Mouse (Mus musculus) layer of hippocampus, adult 2 months (tissue): ENCODE data around the gene Nfix. TPM values are rescaled to one million over a fixed set of nuclear protein-coding genes. Genes with fewer than 3 reads are reported as not detected.

Experiments
- DNase-seq, 2 experiments: peaks; one replicate each; pipeline ENCODE4 v3.0.0; 2022; ENCODE audit warnings: low spot score in 2 of 2
- H3K27ac ChIP-seq: fragments of 200-600 bp; 2 replicates; pipeline ENCODE4 v1.8.1; 2022
- H3K4me3 ChIP-seq: fragments of 200-600 bp; 2 replicates; pipeline ENCODE4 v1.8.1; 2022; ENCODE audit warnings: mild to moderate bottlenecking
- CTCF ChIP-seq: fragments of 200-600 bp; conservative IDR thresholded peaks from 2 replicates; pipeline ENCODE4 v1.8.1; 2022; ENCODE audit warnings: antibody characterized with exemption, mild to moderate bottlenecking, moderate library complexity
- total RNA-seq, 2 experiments: library from RNA; stranded (reverse); gene quantifications; 2 replicates each; pipeline ENCODE4 v1.2.3; 2021

Gene Nfix
- total RNA-seq, 2 experiments from 2014 or later = 408 to 482 TPM

GRCm38 (mm10) chr8:84703466-84704249 is 96.5 kb downstream of the Nfix start:
- Histone ChIP-seq H3K4me3 (peak overlapping the region; percentile 24; the same call in 1 of the 2 replicates), H3K27ac (peak overlapping the region; percentile 85)
- no peak for DNase-seq
- no peak for TF ChIP-seq CTCF

GRCm38 (mm10) chr8:84702963-84703465 is 97.1 kb downstream of the Nfix start:
- no peak overlapping the region for H3K4me3 ChIP-seq
- peak overlapping the region; percentile 85 for H3K27ac ChIP-seq
- TF ChIP-seq CTCF = no peak
- DNase-seq = no peak

- Histone ChIP-seq H3K4me3 (peak overlapping the region; percentile 37), H3K27ac (peak overlapping the region; percentile 85)
- DNase-seq = no peak
- TF ChIP-seq CTCF = no peak
Observed at GRCm38 (mm10) chr8:84702561-84702960, 97.6 kb downstream of the Nfix start.

- DNase-seq = no peak
- Histone ChIP-seq H3K4me3 (peak within 1 kb of the TSS; percentile 37), H3K27ac (peak within 1 kb of the TSS; percentile 85)
- peak; percentile 43; the same call in 1 of the 2 replicates for TF ChIP-seq CTCF
Observed at GRCm38 (mm10) chr8:84700941-84701911, 98.9 kb downstream of the Nfix start, which contains the start of gene Lyl1. Gene Lyl1 (plus strand): TSS chr8:84701457.

GRCm38 (mm10) chr8:84700526-84700925 is 99.6 kb downstream of the Nfix start:
- H3K27ac ChIP-seq = peak overlapping the region; percentile 73
- H3K4me3 ChIP-seq = no peak overlapping the region
- TF ChIP-seq CTCF = no peak
- no peak for DNase-seq

GRCm38 (mm10) chr8:84699861-84700322 is 100.3 kb downstream of the Nfix start:
- peak; percentile 92 for TF ChIP-seq CTCF
- Histone ChIP-seq H3K27ac (peak overlapping the region; percentile 73), H3K4me3 (no peak overlapping the region)
- DNase-seq = peak in 1 of 2 experiments; percentile 65

- TF ChIP-seq CTCF = no peak
- H3K4me3 ChIP-seq = no peak overlapping the region; the same call in 1 of the 2 replicates
- H3K27ac ChIP-seq = peak overlapping the region; percentile 73
- no peak for DNase-seq
Observed at GRCm38 (mm10) chr8:84698929-84699401, 101.2 kb downstream of the Nfix start.

GRCm38 (mm10) chr8:84698288-84698687 is 101.9 kb downstream of the Nfix start:
- DNase-seq = no peak
- no peak overlapping the region for H3K4me3 ChIP-seq
- TF ChIP-seq CTCF = no peak
- peak overlapping the region; percentile 73; the same call in 1 of the 2 replicates for H3K27ac ChIP-seq

- H3K27ac ChIP-seq = peak overlapping the region; percentile 73; the same call in 1 of the 2 replicates
Observed at GRCm38 (mm10) chr8:84697166-84698130, 102.7 kb downstream of the Nfix start.

GRCm38 (mm10) chr8:84695140-84695539 is 105.0 kb downstream of the Nfix start:
- H3K27ac ChIP-seq = no peak overlapping the region
- no peak for DNase-seq
- TF ChIP-seq CTCF = no peak
- H3K4me3 ChIP-seq = no peak overlapping the region

More at GRCm38 (mm10) chr8:84697166-84698130, 102.7 kb downstream of the Nfix start:
- H3K4me3 ChIP-seq = no peak overlapping the region
- peak; percentile 85 for TF ChIP-seq CTCF
- no peak for DNase-seq

GRCm38 (mm10) chr8:84693332-84693731 is 106.8 kb downstream of the Nfix start:
- Histone ChIP-seq H3K27ac (no peak overlapping the region), H3K4me3 (no peak overlapping the region)
- no peak for TF ChIP-seq CTCF
- no peak for DNase-seq
